Mouse (Mus musculus) urinary bladder, adult 2 months (tissue): ENCODE data around the gene 2610008E11Rik. TPM values are rescaled to one million over a fixed set of nuclear protein-coding genes. Genes with fewer than 3 reads are reported as not detected.
"Not testable (repeated sequence)": the region's sequence is repeated elsewhere in the genome, so short reads cannot be mapped to it uniquely, and the experiment has no call there.

Source experiments
- DNase-seq: peaks from one replicate; pipeline ENCODE4 v3.0.0; 2022; ENCODE audit warnings: low spot score
- polyA plus RNA-seq: library from polyadenylated mRNA; depleted of rRNA; stranded (reverse); fragments of >200 nt; gene quantifications from 2 replicates; pipeline ENCODE4 v1.2.3, GENCODE M21; 2012; rRNA removed

Gene 2610008E11Rik
- polyA plus RNA-seq, result 11.1 and 14.0 TPM in 2 replicates

DNA sequence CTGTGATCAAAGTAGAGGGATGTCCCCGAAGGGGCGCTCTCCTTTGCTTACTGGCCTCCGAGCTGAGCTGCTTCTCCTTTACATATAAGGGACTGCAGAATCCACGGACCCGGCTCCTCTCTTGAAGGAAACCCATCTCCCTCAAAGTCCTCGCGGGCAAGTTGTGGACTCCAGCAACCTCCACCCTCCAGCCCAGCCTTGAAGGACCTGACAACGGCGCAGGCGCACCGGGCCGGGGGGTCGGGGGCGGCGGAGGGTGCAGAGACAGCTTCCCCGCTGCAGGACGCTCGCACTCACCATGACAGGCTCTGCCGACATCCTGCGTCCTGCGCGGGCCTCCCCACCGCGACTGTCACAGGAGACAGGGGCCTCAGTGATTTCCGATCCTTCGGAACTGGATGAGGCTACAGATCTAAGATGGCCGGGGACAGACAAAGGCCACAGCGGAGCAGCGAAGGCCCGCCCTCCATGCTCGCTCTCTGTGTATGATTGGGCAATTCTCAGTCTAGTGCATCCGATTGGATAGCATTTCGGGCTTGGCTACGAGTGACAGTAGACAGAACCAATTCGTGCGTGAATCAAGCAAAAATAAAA is at the start of gene 2610008E11Rik:
2610008E11Rik (minus strand) TSS at position 440 of the 594 bp plus-strand sequence.
- peak; percentile 76 for DNase-seq

GRCm38 (mm10) chr10:79116125-79116849 is 18.9 kb upstream of the 2610008E11Rik start:
- DNase-seq, result no peak

DNA sequence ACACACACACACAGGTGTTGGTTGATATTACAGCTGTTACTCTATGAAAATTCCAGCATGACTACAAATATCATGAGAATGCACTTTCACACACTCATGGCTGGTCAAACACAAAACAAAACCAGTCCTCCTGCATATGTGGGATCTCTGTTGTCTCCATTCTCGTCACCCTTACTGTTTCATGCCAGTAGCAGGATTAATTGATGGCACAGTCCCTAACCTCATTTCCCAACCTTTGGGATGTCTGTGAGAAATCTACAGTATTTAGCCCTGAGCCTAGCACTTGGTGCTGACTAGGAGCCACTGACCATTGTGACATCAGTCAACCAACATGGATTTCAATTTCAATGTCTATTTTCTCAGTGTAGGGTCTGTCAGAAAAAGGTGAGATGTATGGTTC is 17.7 kb upstream of the 2610008E11Rik start:
- no peak for DNase-seq

DNA sequence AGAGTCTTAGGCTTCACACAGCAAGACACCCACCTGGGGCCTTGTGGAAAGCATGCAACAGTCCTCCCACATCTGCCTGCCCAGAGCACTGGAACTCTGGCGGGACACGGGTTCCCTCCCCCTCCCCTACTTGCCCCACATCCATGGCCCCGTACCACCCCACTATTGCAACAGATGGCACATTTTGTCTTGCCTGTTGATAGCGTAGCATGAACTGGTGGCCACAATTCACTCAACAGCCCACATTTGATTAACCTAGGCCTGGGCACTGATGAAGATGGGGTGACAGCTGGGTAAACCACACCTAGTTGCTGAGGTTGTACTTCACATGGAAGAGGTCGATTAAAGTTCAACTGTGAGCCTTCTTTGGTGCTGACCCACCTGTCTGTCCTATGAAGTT is 13.1 kb upstream of the 2610008E11Rik start:
- no peak for DNase-seq

GRCm38 (mm10) chr10:79109156-79109555 is 11.8 kb upstream of the 2610008E11Rik start:
- DNase-seq, result no peak

- no peak for DNase-seq
These were observed 10.1 kb upstream of the 2610008E11Rik start for GRCm38 (mm10) chr10:79107531-79107930.

DNA sequence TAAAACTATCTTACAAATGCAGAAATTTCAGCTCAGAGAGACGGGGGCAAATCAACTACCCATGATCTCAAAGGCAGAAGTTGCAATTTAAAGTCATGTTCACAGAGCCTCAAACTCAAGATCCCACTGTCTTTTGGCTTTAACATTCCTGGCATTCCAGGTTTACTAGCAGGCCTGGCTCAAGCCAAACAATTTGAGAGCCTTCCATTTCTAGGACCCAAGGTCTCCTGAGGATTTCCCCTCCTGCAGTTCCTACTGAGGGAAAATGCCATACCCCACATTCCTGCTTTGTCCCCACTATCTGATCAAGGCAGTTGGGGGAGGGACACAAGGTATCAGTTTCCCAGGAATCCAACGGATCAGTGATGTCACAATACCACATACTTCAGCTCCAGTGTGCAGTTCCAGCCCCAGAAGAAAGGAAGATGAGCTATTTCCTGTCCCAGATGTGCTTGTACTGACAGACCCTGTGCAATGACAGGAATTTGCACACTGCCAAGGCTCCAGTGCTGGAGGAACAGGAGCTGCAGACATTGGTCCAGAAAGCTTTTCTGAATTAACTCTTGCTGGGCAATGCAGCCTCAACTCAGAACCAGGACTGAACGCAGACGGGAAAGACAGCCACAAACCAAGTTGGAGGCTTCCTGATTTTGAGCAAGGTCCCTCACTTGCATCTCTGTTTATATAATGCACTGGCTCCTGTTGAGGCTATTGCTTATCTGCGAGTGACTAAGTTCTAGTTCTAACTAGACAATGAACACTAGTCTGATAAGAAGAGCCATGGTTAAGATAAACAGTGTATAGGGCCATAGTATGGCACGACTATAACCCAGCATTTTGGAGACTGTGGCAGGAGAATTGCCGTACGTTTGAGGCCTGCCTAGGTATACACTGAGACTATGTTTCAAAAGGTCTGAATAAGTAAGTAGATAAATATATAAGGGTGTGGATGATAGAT is 9.2 kb upstream of the 2610008E11Rik start:
- DNase-seq, result no peak

- no peak for DNase-seq
These were observed 694 bp downstream of the 2610008E11Rik start for GRCm38 (mm10) chr10:79096706-79097105.

DNA sequence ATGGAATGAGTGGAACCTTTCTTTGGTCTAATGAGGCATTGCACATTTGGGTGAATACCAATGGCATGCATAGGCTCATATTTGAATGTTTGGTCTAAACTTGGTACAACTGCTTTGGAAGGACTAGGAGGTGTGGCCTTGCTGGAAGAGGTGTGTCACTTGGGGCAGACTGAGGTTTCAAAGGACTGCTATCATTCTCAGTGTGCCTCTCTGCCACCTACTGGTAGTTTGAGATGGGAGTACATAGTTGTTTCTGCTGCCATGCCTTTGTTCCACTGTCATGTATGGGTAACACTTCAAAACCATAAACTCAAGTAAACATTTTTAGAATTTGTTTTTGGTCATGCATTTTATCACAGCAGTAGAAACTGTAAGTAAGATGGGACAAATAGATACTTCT is 5.7 kb downstream of the 2610008E11Rik start:
- no peak for DNase-seq

- DNase-seq, result no peak
These were observed 8.4 kb downstream of the 2610008E11Rik start for GRCm38 (mm10) chr10:79089000-79089399.

DNA sequence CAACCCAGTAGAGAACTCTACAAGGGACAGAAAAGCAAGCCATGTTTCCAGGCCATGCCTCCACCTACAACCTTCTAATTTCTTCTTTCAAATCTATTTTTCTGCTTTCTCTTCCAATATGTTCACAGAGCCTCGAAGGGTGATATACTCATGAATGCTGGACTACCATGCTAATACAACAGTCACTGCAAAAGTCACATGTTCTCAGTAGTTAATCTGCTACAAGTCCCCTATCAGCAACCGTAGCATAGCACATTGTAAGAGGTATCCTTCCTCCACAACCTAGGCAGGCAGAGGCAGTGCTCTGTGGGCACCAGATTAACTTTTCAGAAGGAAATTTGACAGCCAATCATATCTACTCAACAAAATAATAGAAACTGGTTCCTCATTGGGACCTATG is 10.8 kb downstream of the 2610008E11Rik start:
- no peak for DNase-seq

- DNase-seq, result not testable (repeated sequence)
These were observed 40.0 kb downstream of the 2610008E11Rik start for GRCm38 (mm10) chr10:79057370-79057769.

- DNase-seq, result not testable (repeated sequence)
These were observed 54.9 kb downstream of the 2610008E11Rik start for GRCm38 (mm10) chr10:79042457-79042856.

GRCm38 (mm10) chr10:79028441-79028840 is 69.0 kb downstream of the 2610008E11Rik start, which contains the start of gene Olfr57:
TSS of gene Olfr57 (plus strand) at chr10:79028741.
- DNase-seq, result no peak

Other genes starting within 250 kb of the 2610008E11Rik start
- not detected in 2 replicates for gene Olfr1356, start 245.4 kb downstream of the 2610008E11Rik start, polyA plus RNA-seq
- gene Olfr1355, start 222.1 kb downstream of the 2610008E11Rik start, polyA plus RNA-seq, result not detected in 2 replicates
- not detected in 2 replicates for gene Olfr1354, start 184.4 kb downstream of the 2610008E11Rik start, polyA plus RNA-seq
- not detected in 2 replicates for gene Olfr8, start 147.0 kb downstream of the 2610008E11Rik start, polyA plus RNA-seq
- gene Olfr1353, start 134.3 kb downstream of the 2610008E11Rik start, polyA plus RNA-seq, result not detected in 2 replicates
- gene Olfr1352, start 116.5 kb downstream of the 2610008E11Rik start, polyA plus RNA-seq, result not detected in 2 replicates
- gene Olfr1351, start 85.1 kb downstream of the 2610008E11Rik start, polyA plus RNA-seq, result not detected in 2 replicates
- gene Olfr57, start 68.9 kb downstream of the 2610008E11Rik start, polyA plus RNA-seq, result not detected in 2 replicates
- gene Vmn2r80, start 51.2 kb upstream of the 2610008E11Rik start, polyA plus RNA-seq, result not detected in 2 replicates
- gene Vmn2r81, start 150.1 kb upstream of the 2610008E11Rik start, polyA plus RNA-seq, result not detected in 2 replicates